Mouse (Mus musculus): ENCODE measurements around the gene Slc34a3. TPM values are rescaled to one million over a fixed set of nuclear protein-coding genes. Genes with fewer than 3 reads are reported as not detected.

Gene Slc34a3
- total and polyA plus RNA-seq, 3 experiments = not detected

DNA sequence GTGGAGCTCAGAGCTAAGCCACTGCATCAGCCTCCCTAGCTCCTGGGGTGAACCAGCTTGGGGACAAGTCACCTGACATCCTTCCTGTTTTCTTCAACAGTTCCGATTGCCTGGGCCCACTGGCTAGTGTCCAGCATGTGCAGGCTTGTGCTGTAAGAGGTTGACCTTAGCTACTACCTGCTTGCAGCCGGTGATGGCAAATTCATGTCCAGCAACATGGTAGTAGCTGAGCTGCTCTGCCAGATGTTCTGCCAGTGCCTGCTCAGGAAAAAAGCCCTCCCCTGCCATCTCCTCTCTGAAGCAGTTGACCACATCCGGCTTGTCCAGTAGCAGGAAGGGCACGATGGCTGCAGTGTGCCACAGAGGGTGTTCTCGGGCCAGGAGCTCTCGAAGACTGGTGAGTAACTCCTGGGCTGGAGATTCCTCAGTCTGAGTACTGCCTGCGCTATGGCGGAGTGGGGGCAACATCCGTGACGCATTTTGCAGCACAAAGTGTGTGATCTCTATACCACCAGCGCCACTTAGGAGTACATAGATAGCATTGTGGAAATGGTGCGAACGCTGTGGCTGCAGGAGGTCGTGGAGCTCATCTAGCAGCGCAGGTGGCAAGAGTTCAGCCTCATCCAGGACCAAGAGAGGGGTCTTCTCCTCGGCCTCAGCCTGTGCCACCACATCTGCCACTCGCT is 39.5 kb downstream of the Slc34a3 start:
- in situ Hi-C loops (cut with MboI; ENCODE audit: low pct_ligation_motif_present, low pct_unique_long_range_greater_than_20kb, low sequenced_read_pairs) = no loop called here
- peak; percentile 48 for DNase-seq (ENCODE audit: extremely low read depth)
- TF ChIP-seq CHD2 (IDR thresholded peaks at IDR 0.05; ENCODE audit: low read length) (0 out of 2 replicates have a peak, but pooled peaks have one; percentile 24), PAX5 (IDR thresholded peaks at IDR 0.05; ENCODE audit: low read length) (no peak), SIN3A (IDR thresholded peaks at IDR 0.05; ENCODE audit: low read length) (peak; percentile 52), BHLHE40 (IDR thresholded peaks at IDR 0.05; ENCODE audit: low read depth, low read length) (peak; percentile 75), RCOR1 (conservative IDR thresholded peaks at IDR 0.05; ENCODE audit: low read depth, low read length) (peak; percentile 65; the same call in 1 of the 2 replicates), IRF4 (IDR thresholded peaks at IDR 0.05; ENCODE audit: low read depth, low read length) (no peak), EP300 (IDR thresholded peaks at IDR 0.05; ENCODE audit: low read length) (peak; percentile 12; the same call in 1 of the 2 replicates), POLR2A (IDR thresholded peaks at IDR 0.05; ENCODE audit: low read depth, low read length) (peak; percentile 33; the same call in 1 of the 2 replicates), CHD1 (IDR thresholded peaks at IDR 0.05; ENCODE audit: low read depth, low read length) (0 out of 2 replicates have a peak, but pooled peaks have one; percentile 40), NELFE (IDR thresholded peaks at IDR 0.05; ENCODE audit: low read depth, low read length) (peak; percentile 46; the same call in 1 of the 2 replicates), MXI1 (IDR thresholded peaks at IDR 0.05; ENCODE audit: low read depth, low read length) (0 out of 2 replicates have a peak, but pooled peaks have one; percentile 9), MAZ (IDR thresholded peaks at IDR 0.05; ENCODE audit: low read depth, low read length) (peak; percentile 22; the same call in 1 of the 2 replicates), CTCF (conservative IDR thresholded peaks at IDR 0.05 in 1 of 2, IDR thresholded peaks at IDR 0.05 in 1 of 2; ENCODE audit: low read depth in 2 of 2, low read length in 2 of 2) (no peak), ELF1 (IDR thresholded peaks at IDR 0.05; ENCODE audit: low read depth, low read length) (0 out of 2 replicates have a peak, but pooled peaks have one; percentile 38)
- peaks cover 14 to 36% of the 10 kb centered on the region in 2 experiments for H3K4me1 ChIP-seq (ENCODE audit: control insufficient read depth in 1 of 2, insufficient read depth in 2 of 2)
- peak overlapping the region; percentile 84; the same call in 1 of the 2 replicates for H3K9ac ChIP-seq (ENCODE audit: insufficient read depth, low read depth)
- peaks cover 16% of the 10 kb centered on the region for H3K79me2 ChIP-seq (replicated peaks; ENCODE audit: control insufficient read depth, extremely low read depth, insufficient read depth, poor library complexity, severe bottlenecking)
- H3K9me3 ChIP-seq (replicated peaks; ENCODE audit: low read length) = no peaks in the 10 kb centered on the region
- H3K4me3 ChIP-seq (replicated peaks in 1 of 3; ENCODE audit: low read depth in 2 of 3, low read length in 2 of 3, poor library complexity in 1 of 3) = peak overlapping the region; percentile 61 to 98 (median 83)
- dilution Hi-C loops (cut with MboI; ENCODE audit: extremely low pct_ligation_motif_present, extremely low pct_unique_long_range_greater_than_20kb, low sequenced_read_pairs) = no loop called here
- peak overlapping the region; percentile 99 for H3K4me2 ChIP-seq (ENCODE audit: insufficient read depth, low read depth, poor library complexity, severe bottlenecking)
- peaks cover 6 to 40% of the 10 kb centered on the region in 2 experiments for H3K36me3 ChIP-seq (replicated peaks in 1 of 2; ENCODE audit: control insufficient read depth in 1 of 2, insufficient read depth in 1 of 2, low read length in 1 of 2)
- no peaks in the 10 kb centered on the region for H3K27me3 ChIP-seq (replicated peaks)
- H3K27ac ChIP-seq (ENCODE audit: insufficient read depth, low read depth) = peak overlapping the region; percentile 98

DNA sequence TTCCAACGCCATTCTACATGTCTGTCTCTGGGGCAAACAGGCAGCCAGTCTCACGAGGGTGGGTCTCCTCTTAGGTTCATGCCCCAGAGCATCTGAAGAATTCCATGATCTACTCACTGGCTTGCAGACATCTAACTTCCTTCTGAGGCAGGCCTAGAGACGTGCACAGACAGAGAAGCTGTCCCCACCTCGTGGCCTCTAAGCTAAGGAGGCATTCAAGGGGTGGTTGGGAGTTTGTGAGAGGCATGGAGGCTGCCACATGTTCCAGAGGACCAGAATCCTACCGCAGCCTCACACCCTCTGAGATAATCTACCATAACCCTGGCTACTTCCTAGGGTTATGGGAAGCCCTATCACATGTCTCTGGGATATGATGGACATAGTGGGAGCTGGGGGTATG is 40.2 kb downstream of the Slc34a3 start:
- TF ChIP-seq MYC (IDR thresholded peaks at IDR 0.05; ENCODE audit: low read depth, low read length) (0 out of 2 replicates have a peak, but pooled peaks have one; percentile 15), JUND (conservative IDR thresholded peaks at IDR 0.05; ENCODE audit: low read depth, low read length) (no peak)
- no peaks in the 10 kb centered on the region for H3K27me3 ChIP-seq (replicated peaks)
- peaks cover 2 to 34% of the 10 kb centered on the region in 2 experiments for H3K36me3 ChIP-seq (replicated peaks in 1 of 2; ENCODE audit: control insufficient read depth in 1 of 2, insufficient read depth in 1 of 2, low read length in 1 of 2)
- in situ Hi-C loops (cut with MboI; ENCODE audit: low pct_ligation_motif_present, low pct_unique_long_range_greater_than_20kb, low sequenced_read_pairs) = no loop called here
- DNase-seq (ENCODE audit: extremely low read depth) = no peak
- H3K9ac ChIP-seq (ENCODE audit: insufficient read depth, low read depth) = peak overlapping the region; percentile 84; the same call in 1 of the 2 replicates
- peaks cover 14 to 36% of the 10 kb centered on the region in 2 experiments for H3K4me1 ChIP-seq (ENCODE audit: control insufficient read depth in 1 of 2, insufficient read depth in 2 of 2)
- dilution Hi-C loops (cut with MboI; ENCODE audit: extremely low pct_ligation_motif_present, extremely low pct_unique_long_range_greater_than_20kb, low sequenced_read_pairs) = no loop called here
- no peaks in the 10 kb centered on the region for H3K9me3 ChIP-seq (replicated peaks; ENCODE audit: low read length)
- peak overlapping the region; percentile 24 to 83 (median 61) for H3K4me3 ChIP-seq (replicated peaks in 1 of 3; ENCODE audit: low read depth in 2 of 3, low read length in 2 of 3, poor library complexity in 1 of 3)
- H3K27ac ChIP-seq (ENCODE audit: insufficient read depth, low read depth) = peak overlapping the region; percentile 98
- peaks cover 16% of the 10 kb centered on the region for H3K79me2 ChIP-seq (replicated peaks; ENCODE audit: control insufficient read depth, extremely low read depth, insufficient read depth, poor library complexity, severe bottlenecking)
- peak overlapping the region; percentile 99 for H3K4me2 ChIP-seq (ENCODE audit: insufficient read depth, low read depth, poor library complexity, severe bottlenecking)

Data from CH12.LX (cell line).